Mouse (Mus musculus) neural tube, embryonic 14.5 days (tissue): ENCODE data around the gene Tuba3a. TPM values are rescaled to one million over a fixed set of nuclear protein-coding genes. Genes with fewer than 3 reads are reported as not detected.

Experiments
- ATAC-seq: fragments of 200-750 bp; cut with Nextera tagmentation; 2 replicates; pipeline ENCODE4 v1.8.0; 2017; ENCODE audit warnings: low read depth, mild to moderate bottlenecking, moderate TSS enrichment, moderate library complexity
- H3K27ac ChIP-seq: fragments of 300-500 bp; sonication (generic); 2 replicates; pipeline ENCODE4 v1.5.1; 2014; ENCODE audit warnings: low read depth, mild to moderate bottlenecking, control low read depth, low read length, moderate library complexity, mixed read lengths
- H3K27me3 ChIP-seq: fragments of 300-500 bp; sonication (generic); 2 replicates; pipeline ENCODE4 v1.6.1; 2014; ENCODE audit warnings: low read length; ENCODE audit not compliant: control insufficient read depth, insufficient read depth
- H3K36me3 ChIP-seq: fragments of 300-500 bp; sonication (generic); 2 replicates; pipeline ENCODE4 v1.6.1; 2014; ENCODE audit warnings: low read length, mixed read lengths; ENCODE audit not compliant: control insufficient read depth, insufficient read depth
- H3K4me1 ChIP-seq: fragments of 300-500 bp; sonication (generic); 2 replicates; pipeline ENCODE4 v1.6.1; 2014; ENCODE audit warnings: low read length; ENCODE audit not compliant: control insufficient read depth, insufficient read depth
- H3K4me2 ChIP-seq: fragments of 300-500 bp; sonication (generic); 2 replicates; pipeline ENCODE4 v1.6.1; 2014; ENCODE audit warnings: mild to moderate bottlenecking, low read depth, low read length, control low read depth
- H3K4me3 ChIP-seq: fragments of 300-500 bp; sonication (generic); 2 replicates; pipeline ENCODE4 v1.5.1; 2014; ENCODE audit warnings: low read depth, low read length, control low read depth, mixed read lengths
- H3K9ac ChIP-seq: fragments of 300-500 bp; sonication (generic); replicated peaks from 2 replicates; pipeline ENCODE4 v1.6.1; 2014; ENCODE audit warnings: low read depth, mild to moderate bottlenecking, control low read depth, low read length, mixed read lengths
- H3K9me3 ChIP-seq: fragments of 300-500 bp; sonication (generic); 2 replicates; pipeline ENCODE4 v1.6.1; 2016; ENCODE audit warnings: low read length; ENCODE audit not compliant: control insufficient read depth
- WGBS: fragments of 180-500 bp; shearing (Covaris S2); extraction: QIAGEN DNeasy Blood & Tissue Kit; methylation state at CpG from one replicate; pipeline ENCODE4 v1.1.7; 2014; 5-methylcytosine and 5-hydroxymethylcytosine counted together
- polyA plus RNA-seq: library from polyadenylated mRNA; unstranded; fragments of >200 nt; fragmentation: Nextera tagmentation; extraction: Ambion mirVana; gene quantifications from 2 replicates; pipeline ENCODE4 v1.2.1, GENCODE M21; 2014

Tuba3a gene
- polyA plus RNA-seq, 1 experiment from 2014 or later, result not detected

DNA sequence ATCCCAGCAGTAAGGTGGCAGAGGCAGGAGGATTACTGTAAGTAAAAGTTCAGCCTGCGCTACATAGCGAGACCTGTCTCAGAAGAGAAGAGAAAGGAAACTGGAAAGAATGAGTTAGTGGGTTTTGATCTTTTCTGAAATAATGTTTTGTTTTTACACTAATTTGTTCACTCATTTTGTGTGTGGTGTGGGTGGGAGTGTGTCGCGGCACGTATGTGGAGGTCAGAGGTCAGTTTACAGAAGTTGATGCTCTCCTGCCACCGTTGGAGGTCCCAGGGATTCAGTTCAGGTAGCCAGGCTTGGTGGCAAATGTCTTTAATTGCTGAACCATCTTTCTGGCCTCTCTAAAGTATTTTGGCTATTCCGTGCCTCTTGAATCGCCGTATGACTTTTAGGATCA lies 21.6 kb downstream of the Tuba3a start:
- H3K27ac ChIP-seq, result no peak overlapping the region
- H3K9ac ChIP-seq, result no peak overlapping the region
- no peak overlapping the region for H3K4me3 ChIP-seq
- H3K27me3 ChIP-seq, result no peaks in the 10 kb centered on the region
- no peaks in the 10 kb centered on the region for H3K9me3 ChIP-seq
- H3K4me2 ChIP-seq, result no peak overlapping the region
- ATAC-seq, result no peak
- no peaks in the 10 kb centered on the region for H3K4me1 ChIP-seq
- 90% methylated on average over 9 of the region's 9 CpGs for WGBS
- H3K36me3 ChIP-seq, result no peaks in the 10 kb centered on the region

DNA sequence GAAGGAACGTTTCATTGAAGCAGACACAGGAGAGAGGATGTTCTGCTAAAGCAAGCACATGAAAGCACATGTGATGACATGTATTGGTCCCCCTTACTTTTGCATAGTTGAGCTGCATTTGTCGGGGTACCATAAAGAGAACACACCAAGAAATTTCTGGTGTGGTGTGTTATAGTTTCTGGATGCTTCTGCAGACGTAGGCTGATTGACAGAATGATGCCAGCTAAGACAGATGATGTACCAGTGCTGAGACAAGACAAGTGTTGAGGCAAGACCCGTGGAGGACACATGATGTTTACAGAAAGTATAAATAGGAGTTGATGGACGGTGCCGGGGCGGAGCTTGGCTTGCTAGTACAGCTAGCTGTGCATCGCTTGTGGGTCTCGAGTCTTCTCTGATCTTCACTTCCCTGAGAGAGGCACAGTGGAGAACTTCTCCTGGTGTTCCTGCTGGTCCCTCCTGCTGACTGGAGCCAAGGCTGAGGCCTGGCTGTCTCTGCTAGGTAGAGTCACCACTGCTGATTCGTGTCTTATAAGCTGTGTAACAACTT lies 25.8 kb downstream of the Tuba3a start:
- H3K4me1 ChIP-seq, result no peaks in the 10 kb centered on the region
- H3K9ac ChIP-seq, result no peak overlapping the region
- H3K9me3 ChIP-seq, result no peaks in the 10 kb centered on the region
- 84% methylated on average over 10 of the region's 10 CpGs for WGBS
- H3K4me3 ChIP-seq, result no peak overlapping the region
- no peak for ATAC-seq
- H3K27me3 ChIP-seq, result no peaks in the 10 kb centered on the region
- no peak overlapping the region for H3K27ac ChIP-seq
- no peaks in the 10 kb centered on the region for H3K36me3 ChIP-seq
- no peak overlapping the region for H3K4me2 ChIP-seq

DNA sequence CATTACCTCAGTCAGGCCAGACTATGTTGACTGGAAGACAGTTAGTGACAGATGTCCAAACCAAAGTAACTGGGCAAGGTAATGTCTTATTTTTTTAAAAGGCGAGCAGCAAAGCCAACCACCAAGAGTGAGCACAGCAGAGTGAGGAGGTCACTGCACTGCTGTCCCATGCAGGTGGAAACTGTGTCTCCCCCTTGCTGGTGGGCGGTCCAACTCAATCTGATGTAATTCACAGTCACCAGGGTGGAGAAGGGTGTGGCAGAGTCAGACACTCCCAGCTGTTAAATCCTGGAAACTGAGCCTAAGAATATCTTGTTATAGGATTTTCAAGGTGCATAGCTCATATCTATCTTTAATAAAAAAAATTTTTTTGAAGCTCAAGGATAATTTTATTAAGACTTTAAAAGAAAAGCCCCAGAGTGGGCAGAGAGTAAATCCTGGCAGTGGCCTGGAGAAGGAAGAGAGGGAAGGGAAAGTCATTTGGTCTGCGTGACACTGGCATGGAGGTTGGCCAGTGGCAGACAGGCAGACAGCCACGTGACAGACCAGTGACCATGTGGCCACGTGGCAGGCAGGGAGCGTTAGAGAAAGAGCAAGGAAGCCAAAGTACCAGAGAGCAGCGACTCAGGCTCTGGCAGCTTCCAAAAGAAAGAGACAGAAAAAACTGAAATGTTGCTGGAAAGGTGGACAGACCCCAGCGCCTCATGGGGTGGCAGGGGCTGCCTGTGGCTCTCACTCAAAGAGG lies 29.4 kb downstream of the Tuba3a start:
- H3K4me1 ChIP-seq, result no peaks in the 10 kb centered on the region
- no peak overlapping the region for H3K4me3 ChIP-seq
- H3K27ac ChIP-seq, result no peak overlapping the region
- WGBS, result 87% methylated on average over 8 of the region's 8 CpGs
- ATAC-seq, result no peak
- no peak overlapping the region for H3K4me2 ChIP-seq
- H3K27me3 ChIP-seq, result no peaks in the 10 kb centered on the region
- no peaks in the 10 kb centered on the region for H3K9me3 ChIP-seq
- no peaks in the 10 kb centered on the region for H3K36me3 ChIP-seq
- no peak overlapping the region for H3K9ac ChIP-seq

DNA sequence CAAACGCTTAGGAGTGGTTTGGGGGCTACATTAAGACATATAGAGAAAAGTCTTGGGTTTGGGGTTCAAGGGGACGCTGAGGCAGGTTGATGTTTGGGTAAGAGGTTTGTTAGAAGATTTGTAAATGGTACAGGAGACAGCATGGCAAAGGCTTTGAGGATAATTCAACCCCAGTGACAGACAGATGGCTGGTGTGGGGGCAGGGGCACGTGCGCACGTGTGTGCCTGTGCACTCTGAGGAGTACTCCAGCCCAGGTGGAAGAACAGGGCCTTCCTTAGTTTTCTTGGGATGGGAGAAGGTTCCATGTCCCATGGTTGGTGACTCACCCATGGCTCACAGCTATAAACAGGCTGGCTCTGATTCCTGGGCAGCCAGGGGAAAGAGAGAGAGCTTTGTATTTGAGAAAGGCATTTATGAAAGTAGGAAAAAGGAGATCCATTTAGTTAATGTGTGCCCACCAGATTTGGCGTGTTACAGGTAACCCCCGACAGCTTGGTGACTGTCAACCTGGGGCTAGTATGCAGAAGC lies 30.3 kb downstream of the Tuba3a start:
- Histone ChIP-seq H3K4me2 (no peak overlapping the region), H3K27me3 (no peaks in the 10 kb centered on the region), H3K9ac (no peak overlapping the region), H3K36me3 (no peaks in the 10 kb centered on the region), H3K4me3 (no peak overlapping the region), H3K4me1 (no peaks in the 10 kb centered on the region), H3K27ac (no peak overlapping the region), H3K9me3 (no peaks in the 10 kb centered on the region)
- no peak for ATAC-seq
- WGBS, result 94% methylated on average over 7 of the region's 7 CpGs

DNA sequence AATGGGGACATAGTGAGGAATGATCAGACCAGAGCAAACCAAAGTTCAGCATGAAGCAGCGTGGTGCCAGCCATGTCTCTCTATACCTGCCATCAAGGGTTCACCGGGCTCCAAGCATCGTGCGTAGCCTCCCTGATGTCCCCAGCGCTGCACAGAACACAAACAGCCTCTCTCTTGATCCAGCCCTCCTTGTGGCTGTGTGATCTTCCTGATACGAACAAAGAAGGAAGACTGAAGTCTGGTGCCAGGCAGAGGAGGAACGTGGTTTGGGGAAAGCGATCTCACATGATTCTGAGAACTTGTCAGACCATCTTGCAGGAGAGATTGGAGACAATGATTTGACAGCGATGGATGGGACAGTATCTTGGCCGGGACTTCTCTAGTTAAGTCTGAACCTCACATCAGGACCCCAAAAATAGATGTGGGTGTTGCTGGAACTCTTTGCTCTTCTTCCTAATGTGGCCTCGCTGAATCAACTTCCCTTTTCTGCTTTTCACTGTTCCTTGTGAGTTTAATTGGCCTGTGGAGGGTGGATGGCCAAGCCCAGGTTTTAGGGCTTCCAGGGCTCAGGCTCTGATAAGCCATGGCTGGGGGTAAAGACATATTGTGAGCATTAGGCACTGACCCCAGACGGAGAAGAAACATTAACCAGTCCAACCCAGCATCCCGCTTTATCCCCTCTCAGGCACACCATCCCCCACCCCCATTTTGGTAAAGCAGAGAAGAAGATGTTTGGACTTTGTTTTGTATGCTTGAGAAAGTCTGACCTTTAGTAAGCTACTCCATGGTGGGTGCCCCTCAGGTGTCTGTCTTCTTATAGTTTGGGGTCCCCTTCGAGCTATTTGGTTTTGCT lies 31.8 kb downstream of the Tuba3a start:
- no peak overlapping the region for H3K9ac ChIP-seq
- no peaks in the 10 kb centered on the region for H3K9me3 ChIP-seq
- no peaks in the 10 kb centered on the region for H3K27me3 ChIP-seq
- H3K27ac ChIP-seq, result no peak overlapping the region
- 85% methylated on average over 14 of the region's 14 CpGs for WGBS
- no peak overlapping the region for H3K4me3 ChIP-seq
- no peak overlapping the region for H3K4me2 ChIP-seq
- no peaks in the 10 kb centered on the region for H3K36me3 ChIP-seq
- no peaks in the 10 kb centered on the region for H3K4me1 ChIP-seq
- ATAC-seq, result no peak

DNA sequence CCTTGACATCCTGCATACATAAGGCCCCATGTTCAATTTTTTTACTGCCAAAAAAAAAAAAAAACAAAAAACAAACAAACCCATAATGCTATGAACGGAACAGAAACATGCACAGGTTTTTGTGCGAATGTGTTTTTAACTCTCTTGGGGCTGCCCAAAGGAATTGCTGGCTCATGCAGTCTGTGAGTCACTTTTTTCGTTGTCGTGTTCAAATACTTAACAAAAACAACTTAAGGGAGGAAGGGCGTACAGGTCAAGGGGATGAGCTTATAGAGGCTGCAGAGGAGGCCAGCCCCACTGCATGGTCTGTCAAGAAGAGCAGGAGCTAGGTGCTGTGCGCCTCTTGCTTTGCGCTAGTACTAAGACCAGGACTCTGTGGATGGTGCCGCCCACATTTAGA lies 33.1 kb downstream of the Tuba3a start:
- no peaks in the 10 kb centered on the region for H3K9me3 ChIP-seq
- no peaks in the 10 kb centered on the region for H3K36me3 ChIP-seq
- H3K9ac ChIP-seq, result no peak overlapping the region
- H3K4me3 ChIP-seq, result no peak overlapping the region
- H3K4me1 ChIP-seq, result no peaks in the 10 kb centered on the region
- ATAC-seq, result no peak
- H3K27ac ChIP-seq, result no peak overlapping the region
- no peaks in the 10 kb centered on the region for H3K27me3 ChIP-seq
- H3K4me2 ChIP-seq, result no peak overlapping the region
- WGBS, result 88% methylated on average over 8 of the region's 8 CpGs

DNA sequence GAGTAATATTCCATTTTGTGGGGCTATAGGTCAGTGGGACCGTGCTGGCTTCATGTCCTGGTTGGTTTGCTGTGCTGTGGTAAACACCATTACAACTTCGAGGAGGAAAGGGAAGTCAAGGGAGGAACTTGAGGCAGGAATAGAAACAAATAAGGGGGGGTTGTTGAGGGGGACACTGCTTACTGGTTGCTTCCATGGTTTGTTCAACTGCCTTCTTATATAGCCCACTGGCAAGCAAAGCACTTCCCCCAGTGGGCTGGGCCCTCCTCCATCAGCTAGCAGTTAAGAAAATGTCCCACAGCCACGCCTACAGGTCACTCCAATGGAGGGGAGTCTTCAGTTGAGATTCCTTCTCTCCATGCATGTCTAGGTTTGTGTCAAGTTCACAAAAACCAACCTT lies 33.6 kb downstream of the Tuba3a start:
- H3K9me3 ChIP-seq, result no peaks in the 10 kb centered on the region
- no peak overlapping the region for H3K4me2 ChIP-seq
- H3K4me1 ChIP-seq, result no peaks in the 10 kb centered on the region
- no peaks in the 10 kb centered on the region for H3K36me3 ChIP-seq
- no peak overlapping the region for H3K27ac ChIP-seq
- H3K4me3 ChIP-seq, result no peak overlapping the region
- ATAC-seq, result no peak
- no peaks in the 10 kb centered on the region for H3K27me3 ChIP-seq
- WGBS, result 88% methylated on average over 3 of the region's 3 CpGs
- H3K9ac ChIP-seq, result no peak overlapping the region

DNA sequence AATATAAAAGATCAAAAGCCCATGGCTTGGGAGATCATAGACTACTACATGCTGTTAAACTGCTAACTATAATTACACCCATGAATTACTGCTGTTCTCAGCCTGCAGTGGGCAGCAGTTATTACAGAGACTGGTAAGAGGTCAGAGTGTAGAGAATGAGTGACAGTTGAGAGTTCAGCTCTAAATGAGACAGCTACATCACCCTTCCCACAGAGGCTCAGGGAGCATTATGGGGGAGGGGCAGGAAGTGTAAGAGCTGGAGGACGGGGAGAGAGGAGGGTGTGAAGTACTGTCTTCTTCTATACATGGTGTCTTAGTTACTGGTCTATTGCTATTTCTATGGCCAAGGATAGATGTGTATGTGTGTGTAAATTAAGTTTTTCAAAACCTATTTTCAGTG lies 41.3 kb downstream of the Tuba3a start:
- no peaks in the 10 kb centered on the region for H3K4me1 ChIP-seq
- H3K9ac ChIP-seq, result no peak overlapping the region
- no peak for ATAC-seq
- H3K4me3 ChIP-seq, result no peak overlapping the region
- H3K27ac ChIP-seq, result no peak overlapping the region
- no peak overlapping the region for H3K4me2 ChIP-seq
- no peaks in the 10 kb centered on the region for H3K9me3 ChIP-seq
- 28% methylated on average over 1 of the region's 1 CpGs for WGBS
- H3K27me3 ChIP-seq, result no peaks in the 10 kb centered on the region
- H3K36me3 ChIP-seq, result no peaks in the 10 kb centered on the region

DNA sequence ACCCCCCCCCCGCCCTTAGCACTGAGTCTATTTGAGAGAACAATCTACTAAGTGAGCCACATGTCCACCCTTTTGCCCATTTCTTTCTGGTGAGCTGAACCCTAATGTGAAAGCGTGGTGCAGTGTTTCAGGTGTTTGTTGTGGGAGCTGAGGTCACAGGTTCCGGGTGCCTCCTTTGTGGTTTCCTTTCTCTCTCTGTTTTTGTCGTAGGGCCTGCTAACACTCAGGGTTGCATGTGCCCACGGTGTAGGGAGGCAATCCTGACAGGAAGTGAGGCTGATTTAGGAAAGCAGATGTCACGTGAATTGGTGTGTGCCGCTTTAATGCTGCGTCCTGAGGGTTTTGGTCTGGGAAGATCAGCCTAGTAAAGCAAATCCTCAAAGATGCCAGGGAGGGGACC lies 44.3 kb downstream of the Tuba3a start:
- no peaks in the 10 kb centered on the region for H3K27me3 ChIP-seq
- no peaks in the 10 kb centered on the region for H3K4me1 ChIP-seq
- WGBS, result 85% methylated on average over 8 of the region's 8 CpGs
- no peaks in the 10 kb centered on the region for H3K9me3 ChIP-seq
- no peak overlapping the region for H3K27ac ChIP-seq
- H3K36me3 ChIP-seq, result no peaks in the 10 kb centered on the region
- no peak overlapping the region for H3K9ac ChIP-seq
- H3K4me3 ChIP-seq, result no peak overlapping the region
- no peak overlapping the region for H3K4me2 ChIP-seq
- no peak for ATAC-seq
